20 mouse cellular contexts compared by ENCODE assay signal in genomic region chr15:93525305-93525917, GRCm38 (mm10).
DNase-seq lines count a peak whose midpoint lies in the region; ATAC-seq lines count a peak whose summit lies in the region.
"Had no signal": no experiment of that assay in that cellular context is flagged by ENCODE, and none has a peak within 500 bp of the region (broad histone marks: within the 10 kb centered on the region; RNA-seq: fewer than 3 reads in every experiment).

No protein-coding gene starts in this region.

- DNase-seq in heart, postnatal 4 days: no peak
- DNase-seq in 416B (ENCODE audit: low read depth): peak; percentile 42
- DNase-seq in midbrain, embryonic 14.5 days: no peak
- DNase-seq: adrenal gland, postnatal 25 days; cerebellum, adult 8-10 months; forebrain, postnatal 0 days; gastrocnemius, postnatal 14 days; kidney, postnatal 4 days; right cerebral cortex, adult 18-20 months; thymus, postnatal 14 days had no signal

- peak overlapping the region; percentile 10 for H3K4me2 ChIP-seq in heart, embryonic 11.5 days
- peak overlapping the region; percentile 28 for H3K4me2 ChIP-seq in heart, embryonic 13.5 days
- no peak overlapping the region for H3K4me2 ChIP-seq in lung, embryonic 16.5 days (ENCODE audit: low read depth, low read length)
- H3K4me2 ChIP-seq in hindbrain, embryonic 12.5 days (replicated peaks): no peak overlapping the region
- H3K4me2 ChIP-seq in midbrain, embryonic 14.5 days (ENCODE audit: low read length): no peak overlapping the region
- H3K4me2 ChIP-seq: embryonic facial prominence, embryonic 13.5 days; hindbrain, embryonic 13.5 days; intestine, embryonic 15.5 days; limb, embryonic 13.5 days had no signal

- H3K36me3 ChIP-seq in heart, embryonic 11.5 days (ENCODE audit: control insufficient read depth, insufficient read depth, low read length): no peaks in the 10 kb centered on the region
- no peaks in the 10 kb centered on the region for H3K36me3 ChIP-seq in heart, embryonic 13.5 days
- H3K36me3 ChIP-seq in lung, embryonic 16.5 days (ENCODE audit: control insufficient read depth, insufficient read depth, low read length): no peaks in the 10 kb centered on the region
- H3K36me3 ChIP-seq in hindbrain, embryonic 12.5 days: no peaks in the 10 kb centered on the region
- no peaks in the 10 kb centered on the region for H3K36me3 ChIP-seq in midbrain, embryonic 14.5 days (ENCODE audit: control insufficient read depth, insufficient read depth, low read length)
- H3K36me3 ChIP-seq: embryonic facial prominence, embryonic 13.5 days; hindbrain, embryonic 13.5 days; intestine, embryonic 15.5 days had no signal

- no peak for ATAC-seq in heart, embryonic 11.5 days (replicated peaks; ENCODE audit: insufficient number of reproducible peaks, low FRiP score, low TSS enrichment)
- no peak for ATAC-seq in heart, embryonic 13.5 days (ENCODE audit: extremely low read depth, insufficient number of reproducible peaks, low FRiP score, low TSS enrichment)
- peak; percentile 29; the same call in 1 of the 2 replicates for ATAC-seq in lung, embryonic 16.5 days (ENCODE audit: low read depth)
- no peak for ATAC-seq in cerebellum, adult (ENCODE audit: insufficient number of reproducible peaks, low FRiP score, low TSS enrichment)
- ATAC-seq in hindbrain, embryonic 12.5 days (ENCODE audit: low FRiP score): no peak
- no peak for ATAC-seq in midbrain, embryonic 14.5 days (ENCODE audit: low FRiP score, low TSS enrichment)
- ATAC-seq: forebrain, postnatal 0 days; intestine, embryonic 15.5 days; midbrain, embryonic 16.5 days had no signal

- no peak overlapping the region for H3K9ac ChIP-seq in heart, embryonic 11.5 days (ENCODE audit: low read depth, low read length)
- H3K9ac ChIP-seq in heart, embryonic 13.5 days: peak overlapping the region; percentile 17; the same call in 1 of the 2 replicates
- no peak overlapping the region for H3K9ac ChIP-seq in lung, embryonic 16.5 days (ENCODE audit: low read length)
- H3K9ac ChIP-seq in hindbrain, embryonic 12.5 days: no peak overlapping the region
- no peak overlapping the region for H3K9ac ChIP-seq in midbrain, embryonic 14.5 days (replicated peaks; ENCODE audit: low read length)
- H3K9ac ChIP-seq: embryonic facial prominence, embryonic 13.5 days; forebrain, postnatal 0 days; hindbrain, embryonic 13.5 days; intestine, embryonic 15.5 days; limb, embryonic 13.5 days had no signal

- H3K4me3 ChIP-seq in heart, embryonic 11.5 days (ENCODE audit: low read depth, low read length): no peak overlapping the region
- H3K4me3 ChIP-seq in heart, embryonic 13.5 days: no peak overlapping the region
- no peak overlapping the region for H3K4me3 ChIP-seq in lung, embryonic 16.5 days (ENCODE audit: low read length)
- H3K4me3 ChIP-seq in hindbrain, embryonic 12.5 days: no peak overlapping the region
- H3K4me3 ChIP-seq in midbrain, embryonic 14.5 days (replicated peaks; ENCODE audit: low read depth, low read length): no peak overlapping the region
- H3K4me3 ChIP-seq: embryonic facial prominence, embryonic 13.5 days; hindbrain, embryonic 13.5 days; intestine, embryonic 15.5 days; limb, embryonic 13.5 days had no signal

- no peaks in the 10 kb centered on the region for H3K9me3 ChIP-seq in heart, embryonic 11.5 days (replicated peaks; ENCODE audit: control insufficient read depth, low read length)
- no peaks in the 10 kb centered on the region for H3K9me3 ChIP-seq in heart, embryonic 13.5 days
- no peaks in the 10 kb centered on the region for H3K9me3 ChIP-seq in lung, embryonic 16.5 days (ENCODE audit: control insufficient read depth, low read length)
- H3K9me3 ChIP-seq in hindbrain, embryonic 12.5 days (replicated peaks): no peaks in the 10 kb centered on the region
- no peaks in the 10 kb centered on the region for H3K9me3 ChIP-seq in midbrain, embryonic 14.5 days (ENCODE audit: control insufficient read depth, low read length)
- H3K9me3 ChIP-seq: embryonic facial prominence, embryonic 13.5 days; hindbrain, embryonic 13.5 days; intestine, embryonic 15.5 days; limb, embryonic 13.5 days had no signal

- peaks cover 73% of the 10 kb centered on the region for H3K4me1 ChIP-seq in heart, embryonic 11.5 days (ENCODE audit: control insufficient read depth, insufficient read depth, low read length)
- H3K4me1 ChIP-seq in heart, embryonic 13.5 days: peaks cover 87% of the 10 kb centered on the region
- H3K4me1 ChIP-seq in lung, embryonic 16.5 days (replicated peaks; ENCODE audit: control insufficient read depth, insufficient read depth, low read length): peaks cover 19% of the 10 kb centered on the region
- H3K4me1 ChIP-seq in hindbrain, embryonic 12.5 days: peaks cover 10% of the 10 kb centered on the region
- H3K4me1 ChIP-seq in midbrain, embryonic 14.5 days (ENCODE audit: control insufficient read depth, insufficient read depth, low read length): no peaks in the 10 kb centered on the region

- WGBS in heart, embryonic 11.5 days (ENCODE audit: insufficient replicate concordance): 22% methylated on average over 5 of the region's 5 CpGs
- WGBS in heart, embryonic 13.5 days: 13% methylated on average over 5 of the region's 5 CpGs
- WGBS in lung, embryonic 16.5 days: 32% methylated on average over 5 of the region's 5 CpGs
- whole genome bisulfite sequencing in hindbrain, embryonic 12.5 days: 88% methylated on average over 5 of the region's 5 CpGs
- 88% methylated on average over 5 of the region's 5 CpGs for WGBS in midbrain, embryonic 14.5 days

- H3K27me3 ChIP-seq in heart, embryonic 11.5 days (ENCODE audit: control insufficient read depth, insufficient read depth, low read length): no peaks in the 10 kb centered on the region
- no peaks in the 10 kb centered on the region for H3K27me3 ChIP-seq in heart, embryonic 13.5 days (replicated peaks)
- no peaks in the 10 kb centered on the region for H3K27me3 ChIP-seq in lung, embryonic 16.5 days (ENCODE audit: control insufficient read depth, insufficient read depth, low read depth, low read length)
- H3K27me3 ChIP-seq in hindbrain, embryonic 12.5 days: peaks cover 36% of the 10 kb centered on the region
- peaks cover 11% of the 10 kb centered on the region for H3K27me3 ChIP-seq in midbrain, embryonic 14.5 days (ENCODE audit: control insufficient read depth, insufficient read depth, low read length)
- H3K27me3 ChIP-seq: embryonic facial prominence, embryonic 13.5 days; intestine, embryonic 15.5 days; limb, embryonic 13.5 days had no signal

- peak overlapping the region; percentile 42 for H3K27ac ChIP-seq in heart, embryonic 11.5 days (ENCODE audit: low read depth, low read length)
- peak overlapping the region; percentile 88 for H3K27ac ChIP-seq in heart, embryonic 13.5 days (replicated peaks)
- no peak overlapping the region for H3K27ac ChIP-seq in lung, embryonic 16.5 days (ENCODE audit: low read length)
- no peak overlapping the region for H3K27ac ChIP-seq in hindbrain, embryonic 12.5 days
- no peak overlapping the region for H3K27ac ChIP-seq in midbrain, embryonic 14.5 days (replicated peaks; ENCODE audit: low read depth, low read length)
- H3K27ac ChIP-seq: embryonic facial prominence, embryonic 13.5 days; hindbrain, embryonic 13.5 days; intestine, embryonic 15.5 days; limb, embryonic 13.5 days had no signal

Comparison
In these comparisons a context has a peak if more than half of its experiments do, and no peak if none do; other contexts are left out.
1. H3K27ac ChIP-seq: peak in heart, embryonic 11.5 days (single experiment) and heart, embryonic 13.5 days (single experiment); none in lung, embryonic 16.5 days (single experiment), hindbrain, embryonic 12.5 days (single experiment) and midbrain, embryonic 14.5 days (single experiment).
2. H3K4me2 ChIP-seq: peak in heart, embryonic 11.5 days (single experiment) and heart, embryonic 13.5 days (single experiment); none in lung, embryonic 16.5 days (single experiment), hindbrain, embryonic 12.5 days (single experiment) and midbrain, embryonic 14.5 days (single experiment).